Mouse (Mus musculus) E14TG2a.4 (cell line): Measurements from ENCODE around the gene Mat2a.
"Not testable (repeated sequence)": the region's sequence is repeated elsewhere in the genome, so short reads cannot be mapped to it uniquely, and the experiment has no call there.

Experiments
- CTCF ChIP-seq: conservative IDR thresholded peaks from 2 replicates; pipeline ENCODE4 v1.5.1; 2014; ENCODE audit warnings: low read length
- NANOG ChIP-seq: IDR thresholded peaks from 2 replicates; pipeline ENCODE4 v1.6.1; 2014; ENCODE audit warnings: borderline replicate concordance, low read length, mixed read lengths
- POU5F1 ChIP-seq: IDR thresholded peaks from 2 replicates; pipeline ENCODE4 v1.6.1; 2014; ENCODE audit warnings: low read length, borderline replicate concordance

DNA sequence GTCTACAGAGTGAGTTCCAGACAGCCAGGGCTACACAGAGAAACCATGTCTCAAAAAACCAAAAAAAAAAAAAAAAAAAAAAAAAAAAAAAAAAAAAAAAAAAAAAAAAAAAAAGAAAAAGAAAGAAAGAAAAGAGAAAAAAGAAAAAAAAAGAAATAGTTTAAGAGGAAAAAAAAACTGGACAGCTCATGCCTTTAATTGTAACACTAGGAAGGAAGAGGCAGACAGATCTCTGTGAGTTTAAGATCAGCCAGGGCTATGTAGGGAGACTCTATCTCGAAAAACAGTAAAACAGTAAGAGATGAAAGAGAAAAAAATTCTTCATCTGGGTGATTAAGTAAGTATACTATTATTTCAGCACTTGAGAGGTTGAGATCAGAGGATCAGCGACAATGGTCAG, 12.4 kb upstream of the Mat2a start:
- not testable (repeated sequence) for TF ChIP-seq CTCF, POU5F1, NANOG
